12 mouse cellular contexts compared by ENCODE assay signal in the genomic region with DNA sequence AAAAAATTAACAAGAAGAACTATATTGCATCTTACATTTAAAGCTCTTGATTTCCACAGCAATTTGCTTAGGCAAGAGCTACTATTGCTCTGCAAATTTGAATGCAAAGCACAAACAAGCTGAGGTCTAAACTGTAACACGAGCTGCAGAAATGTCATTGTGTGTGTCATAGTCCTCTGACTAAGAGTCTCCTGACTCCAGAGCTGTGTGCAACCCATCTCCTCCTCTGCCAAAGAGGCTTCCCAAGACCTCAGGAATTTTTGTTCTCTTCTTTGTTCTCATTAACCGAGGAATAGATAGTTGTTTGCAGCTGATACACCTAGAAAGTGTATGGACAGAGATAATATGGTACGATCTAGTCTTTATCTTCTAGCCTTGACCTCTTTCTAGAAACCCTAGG. TPM values are rescaled to one million over a fixed set of nuclear protein-coding genes. Genes with fewer than 3 reads are reported as not detected.
DNase-seq lines count a peak whose midpoint lies in the region; ATAC-seq and TF ChIP-seq lines count a peak whose summit lies in the region.
"Had no signal": no experiment of that assay in that cellular context is flagged by ENCODE, and none has a peak within 500 bp of the region (broad histone marks: within the 10 kb centered on the region; RNA-seq: fewer than 3 reads in every experiment).

No protein-coding gene starts in this region.

- H3K9ac ChIP-seq in forebrain, embryonic 15.5 days (replicated peaks) = no peak overlapping the region
- no peak overlapping the region for H3K9ac ChIP-seq in midbrain, embryonic 15.5 days
- H3K9ac ChIP-seq: liver, embryonic 13.5 days; neural tube, embryonic 13.5 days had no signal

- peaks cover 28% of the 10 kb centered on the region for H3K4me1 ChIP-seq in brown adipose tissue, adult 24 weeks (ENCODE audit: control insufficient read depth, insufficient read depth, insufficient read length, low read length)
- peaks cover 7% of the 10 kb centered on the region; the same call in 1 of the 2 replicates for H3K4me1 ChIP-seq in olfactory bulb, adult 2 months (ENCODE audit: control insufficient read depth, insufficient read depth, low read length)
- H3K4me1 ChIP-seq in forebrain, embryonic 15.5 days = no peaks in the 10 kb centered on the region
- H3K4me1 ChIP-seq in midbrain, embryonic 15.5 days = no peaks in the 10 kb centered on the region
- H3K4me1 ChIP-seq: liver, embryonic 13.5 days; neural tube, embryonic 13.5 days had no signal

- TF ChIP-seq CTCF in layer of hippocampus, adult 2 months (conservative IDR thresholded peaks at IDR 0.05) = no peak
- no peak for TF ChIP-seq CTCF in olfactory bulb, adult 2 months (IDR thresholded peaks at IDR 0.05; ENCODE audit: insufficient read depth, low read depth, low read length)

- TF ChIP-seq POLR2A in olfactory bulb, adult 2 months (IDR thresholded peaks at IDR 0.05; ENCODE audit: insufficient read depth, low read depth, low read length) = no peak

- ATAC-seq in forebrain, embryonic 15.5 days (replicated peaks) = no peak
- ATAC-seq in midbrain, embryonic 15.5 days (replicated peaks) = no peak

- no peak for DNase-seq in layer of hippocampus, adult 2 months (ENCODE audit: low spot score in 2 of 2)
- no peak for DNase-seq in layer of hippocampus, adult 9-11 months
- DNase-seq in Muller cell, postnatal 12 days (ENCODE audit: inconsistent ontology term) = peak; percentile 78
- DNase-seq: liver, embryonic 13.5 days; right cerebral cortex, adult 18-20 months had no signal

- no peaks in the 10 kb centered on the region for H3K9me3 ChIP-seq in forebrain, embryonic 15.5 days
- no peaks in the 10 kb centered on the region for H3K9me3 ChIP-seq in midbrain, embryonic 15.5 days
- H3K9me3 ChIP-seq: liver, embryonic 13.5 days; neural tube, embryonic 13.5 days had no signal

- peak overlapping the region; percentile 54 for H3K27ac ChIP-seq in layer of hippocampus, adult 2 months
- peak overlapping the region; percentile 88 for H3K27ac ChIP-seq in brown adipose tissue, adult 24 weeks (replicated peaks; ENCODE audit: low read depth, low read length)
- H3K27ac ChIP-seq in olfactory bulb, adult 2 months (ENCODE audit: insufficient read depth, low read depth, low read length) = peak overlapping the region; percentile 59; the same call in 1 of the 2 replicates
- no peak overlapping the region for H3K27ac ChIP-seq in forebrain, embryonic 15.5 days (replicated peaks)
- no peak overlapping the region for H3K27ac ChIP-seq in midbrain, embryonic 15.5 days
- H3K27ac ChIP-seq: liver, embryonic 13.5 days; neural tube, embryonic 13.5 days had no signal

- no peak overlapping the region for H3K4me2 ChIP-seq in forebrain, embryonic 15.5 days (replicated peaks)
- H3K4me2 ChIP-seq in midbrain, embryonic 15.5 days = no peak overlapping the region
- H3K4me2 ChIP-seq: liver, embryonic 13.5 days; midbrain, embryonic 11.5 days; neural tube, embryonic 13.5 days had no signal

- no peak overlapping the region for H3K4me3 ChIP-seq in layer of hippocampus, adult 2 months
- no peak overlapping the region for H3K4me3 ChIP-seq in brown adipose tissue, adult 24 weeks (ENCODE audit: insufficient read depth, low read depth, low read length)
- H3K4me3 ChIP-seq in olfactory bulb, adult 2 months (ENCODE audit: insufficient read depth, low read depth, low read length) = no peak overlapping the region
- no peak overlapping the region for H3K4me3 ChIP-seq in forebrain, embryonic 15.5 days
- no peak overlapping the region for H3K4me3 ChIP-seq in midbrain, embryonic 15.5 days
- H3K4me3 ChIP-seq: erythroblast, embryonic 14.5 days; liver, embryonic 13.5 days; neural tube, embryonic 13.5 days had no signal

- no peaks in the 10 kb centered on the region for H3K36me3 ChIP-seq in forebrain, embryonic 15.5 days
- H3K36me3 ChIP-seq in midbrain, embryonic 15.5 days (replicated peaks) = no peaks in the 10 kb centered on the region
- H3K36me3 ChIP-seq: liver, embryonic 13.5 days; neural tube, embryonic 13.5 days had no signal

- 41% methylated on average over 3 of the region's 3 CpGs for WGBS in olfactory bulb, adult 2 months
- 75% methylated on average over 3 of the region's 3 CpGs for WGBS in forebrain, embryonic 15.5 days
- WGBS in midbrain, embryonic 15.5 days = 78% methylated on average over 3 of the region's 3 CpGs

- no peaks in the 10 kb centered on the region for H3K27me3 ChIP-seq in forebrain, embryonic 15.5 days
- H3K27me3 ChIP-seq in midbrain, embryonic 15.5 days (replicated peaks) = no peaks in the 10 kb centered on the region
- H3K27me3 ChIP-seq: liver, embryonic 13.5 days; neural tube, embryonic 13.5 days had no signal

RNA-seq across cellular contexts. Expression of a gene that starts 8.2 kb away (rescaled TPM):
- 10 to 100 TPM; 18.8 to 20.2 TPM for total RNA-seq in layer of hippocampus, adult 2 months (2021)
- polyA plus RNA-seq in brown adipose tissue, adult 24 weeks (2012; ENCODE audit: insufficient read depth, insufficient read length, missing spikeins) = 46.7 and 49.3 TPM in 2 replicates
- polyA plus RNA-seq in olfactory bulb, adult 2 months (2012; ENCODE audit: insufficient read depth, insufficient read length, low replicate concordance, missing spikeins) = not detected in 2 replicates
- 0.22 and 0.46 TPM in 2 replicates for polyA plus RNA-seq in forebrain, embryonic 15.5 days (2015; fragmentation: Nextera tagmentation; extraction: Ambion mirVana)
- polyA plus RNA-seq in midbrain, embryonic 15.5 days (2015; fragmentation: Nextera tagmentation; extraction: Ambion mirVana) = 0.40 and 0.65 TPM in 2 replicates

Comparison
In these comparisons a context has a peak if more than half of its experiments do, and no peak if none do; other contexts are left out.
1. H3K27ac ChIP-seq: peak in layer of hippocampus, adult 2 months (single experiment), brown adipose tissue, adult 24 weeks (single experiment) and olfactory bulb, adult 2 months (single experiment); none in forebrain, embryonic 15.5 days (single experiment) and midbrain, embryonic 15.5 days (single experiment).
2. RNA of a gene that starts 8.2 kb away (polyA plus RNA-seq): 46.7 to 49.3 TPM in brown adipose tissue, adult 24 weeks; 0.22 to 0.46 TPM in forebrain, embryonic 15.5 days, 0.40 to 0.65 TPM in midbrain, embryonic 15.5 days and not detected in olfactory bulb, adult 2 months; every median in the first group is over 10 times any median in the second.